Mouse (Mus musculus): ENCODE measurements around the gene Sh3gl3. TPM values are rescaled to one million over a fixed set of nuclear protein-coding genes. Genes with fewer than 3 reads are reported as not detected.

Sh3gl3 gene
- total RNA-seq, 2 experiments from 2014 or later, result 0.51 to 0.67 TPM

DNA sequence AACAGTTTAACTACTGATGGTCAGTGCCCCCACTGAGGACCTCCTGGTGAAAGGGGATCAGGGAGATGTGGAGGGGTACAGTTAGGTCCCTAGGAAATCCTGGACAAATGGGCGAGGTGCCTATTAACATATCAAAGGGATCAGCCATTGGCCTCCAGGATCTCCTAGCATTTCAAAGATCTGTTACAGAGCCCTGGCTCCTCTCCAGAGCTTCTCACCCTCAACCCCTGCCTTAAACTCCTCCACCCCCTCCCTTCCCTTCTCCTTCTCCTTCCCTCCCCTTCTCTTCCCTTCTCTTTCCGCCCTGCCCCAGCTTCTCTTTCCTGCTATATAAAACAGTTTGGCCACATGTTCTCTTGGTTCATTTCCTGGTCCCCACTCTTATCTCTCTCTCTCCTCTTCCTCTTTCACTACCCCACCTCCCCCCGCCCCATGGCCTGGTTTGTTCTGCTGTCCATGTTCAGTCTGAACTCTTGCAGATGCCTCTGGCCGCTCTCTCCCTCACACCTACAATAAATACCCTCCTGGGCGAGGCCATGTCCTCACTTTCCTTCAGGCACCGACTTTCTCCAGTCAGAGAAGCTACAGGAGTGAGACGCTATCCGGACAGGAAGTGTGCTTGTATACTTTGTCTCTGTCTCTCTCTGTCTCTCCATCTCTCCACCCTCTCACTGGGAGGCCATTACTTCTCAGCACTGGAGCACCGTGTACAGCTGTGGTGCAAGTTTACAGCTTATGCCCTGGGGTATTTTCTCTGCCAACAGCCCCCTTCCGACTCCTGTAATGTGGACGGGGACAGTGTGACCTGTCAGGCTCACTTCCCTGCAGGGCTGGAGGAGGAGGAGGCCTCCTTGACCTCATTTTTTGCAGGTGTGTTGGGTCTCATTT, 60.6 kb downstream of the Sh3gl3 start:
- DNase-seq, result no peak
- intact Hi-C loops (cut with DNase I), result no loop called here

DNA sequence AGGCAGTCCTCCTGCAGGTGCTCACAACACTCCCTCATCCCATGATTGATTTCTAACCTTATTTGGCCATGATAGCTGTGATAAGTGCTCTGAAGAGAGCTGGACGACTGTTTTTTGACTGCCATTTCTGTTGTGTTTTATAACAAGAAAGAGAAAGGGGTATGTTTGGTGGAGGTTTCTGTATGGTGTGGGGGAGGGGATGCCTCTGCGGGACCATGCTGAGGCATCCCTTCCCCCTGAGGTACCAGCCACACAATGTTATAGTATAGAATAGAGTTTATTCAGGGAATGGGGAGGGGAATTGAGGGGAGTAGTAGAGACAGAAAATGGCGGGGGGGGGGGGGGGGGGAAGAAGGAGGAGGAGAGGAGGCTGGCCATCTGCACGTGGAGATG, 61.3 kb downstream of the Sh3gl3 start:
- intact Hi-C loops (cut with DNase I), result no loop called here
- no peak for DNase-seq

DNA sequence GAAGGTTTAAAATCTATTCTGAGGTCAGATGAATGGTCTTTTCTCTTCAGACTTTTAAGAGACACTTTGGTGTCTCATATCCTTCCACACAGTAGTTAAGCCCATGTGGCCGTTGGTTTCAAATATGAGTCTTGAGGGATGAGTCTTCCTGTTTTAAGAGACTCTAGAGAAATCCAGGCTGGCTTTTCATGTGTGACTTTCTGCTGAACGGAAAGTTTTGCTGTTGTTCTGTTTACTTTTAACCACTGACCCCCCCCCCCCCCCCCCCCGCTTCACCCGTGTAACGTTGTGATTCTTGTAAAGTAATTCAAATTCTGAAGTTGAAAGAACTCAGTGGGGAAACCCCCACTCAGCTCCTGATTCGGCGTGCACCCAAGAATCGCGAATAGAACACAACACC, 61.8 kb downstream of the Sh3gl3 start:
- DNase-seq, result no peak
- intact Hi-C loops (cut with DNase I), result no loop called here

DNA sequence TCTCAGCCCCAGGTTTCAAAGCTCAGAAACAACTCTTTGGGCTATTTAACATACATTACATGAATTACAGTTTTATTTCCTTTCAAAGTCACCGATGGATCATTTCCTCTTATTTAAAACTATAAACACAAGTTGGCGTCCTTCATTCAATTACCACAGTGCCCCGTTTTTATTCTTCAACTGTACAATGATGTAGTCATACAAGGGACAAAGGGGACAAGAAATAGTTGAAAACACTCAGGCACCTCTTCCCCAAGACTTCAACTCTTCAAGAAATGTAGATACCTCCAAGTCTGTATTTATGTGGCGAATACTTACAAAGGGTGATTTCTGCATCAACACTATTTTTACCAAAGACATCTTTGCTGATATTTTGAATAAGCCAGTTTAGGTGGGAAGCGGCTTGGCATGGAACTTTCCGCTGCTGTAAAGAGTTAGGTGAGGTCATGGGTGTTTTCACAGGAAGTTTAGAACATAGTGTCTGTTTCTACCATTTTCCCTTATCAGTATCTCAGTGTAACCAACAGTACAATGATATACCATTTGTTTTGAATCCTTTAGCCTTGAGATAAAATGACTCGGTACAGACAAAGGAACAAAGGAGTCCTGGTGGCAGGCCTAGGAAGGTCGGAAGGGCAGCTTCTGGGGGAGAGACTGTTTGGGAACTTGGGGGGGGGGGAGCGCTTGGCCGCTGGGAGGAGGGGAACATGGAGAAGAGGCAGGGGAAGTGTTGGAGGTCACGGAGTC, 62.7 kb downstream of the Sh3gl3 start:
- intact Hi-C loops (cut with DNase I), result no loop called here
- no peak for DNase-seq

DNA sequence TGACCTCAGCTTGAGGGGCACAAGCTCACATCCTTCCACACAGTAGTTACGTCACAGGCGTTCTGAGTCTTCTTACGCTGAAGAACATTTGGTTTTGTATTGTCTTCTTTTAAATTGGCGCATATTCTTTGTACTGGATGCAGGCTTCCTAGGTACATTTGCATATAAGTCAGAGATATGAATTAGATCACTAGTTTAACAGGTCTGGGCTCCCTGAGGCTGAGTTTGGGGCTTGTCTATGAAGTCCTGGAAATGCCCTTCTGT, 63.2 kb downstream of the Sh3gl3 start:
- DNase-seq, result no peak
- intact Hi-C loops (cut with DNase I), result no loop called here

DNA sequence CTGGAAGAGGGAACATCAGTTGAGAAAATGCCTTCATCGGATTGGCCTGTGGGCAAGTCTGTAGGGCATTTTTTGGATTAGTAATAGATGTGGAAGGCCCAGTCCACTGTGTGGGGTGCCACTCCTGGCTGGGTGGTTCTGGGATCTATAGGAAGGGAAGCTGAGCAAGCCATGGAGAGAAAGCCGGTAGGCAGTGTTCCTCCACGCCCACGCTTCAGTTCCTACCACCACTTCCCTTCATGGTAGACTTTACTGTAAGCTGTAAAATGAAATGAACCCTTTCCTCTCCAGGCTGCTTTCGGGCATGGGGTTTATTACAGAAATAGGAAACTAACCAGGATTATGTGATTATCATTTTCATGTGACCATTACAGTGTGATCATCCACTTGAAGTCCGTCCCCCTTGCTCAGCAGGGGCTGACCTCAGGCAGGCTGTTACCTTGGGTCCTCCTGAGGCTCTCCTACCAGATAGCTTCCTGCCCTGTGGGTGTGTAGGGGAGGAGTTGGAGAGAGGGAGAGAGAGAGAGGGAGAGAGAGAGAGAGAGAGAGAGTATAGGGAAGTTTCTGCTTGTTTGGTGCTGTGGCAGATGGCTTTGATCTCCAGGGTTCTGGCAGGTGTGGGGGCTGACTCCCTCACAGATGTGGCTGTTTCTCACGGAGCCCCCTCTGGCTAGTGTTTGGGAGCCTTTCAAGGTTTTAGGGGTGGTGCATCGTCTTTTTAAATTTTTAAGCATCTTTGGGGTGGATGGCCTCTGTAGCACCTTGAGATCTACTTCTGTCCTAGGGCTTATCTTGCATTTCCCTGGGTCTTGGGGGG, 67.0 kb downstream of the Sh3gl3 start:
- DNase-seq, result no peak
- intact Hi-C loops (cut with DNase I), result no loop called here

DNA sequence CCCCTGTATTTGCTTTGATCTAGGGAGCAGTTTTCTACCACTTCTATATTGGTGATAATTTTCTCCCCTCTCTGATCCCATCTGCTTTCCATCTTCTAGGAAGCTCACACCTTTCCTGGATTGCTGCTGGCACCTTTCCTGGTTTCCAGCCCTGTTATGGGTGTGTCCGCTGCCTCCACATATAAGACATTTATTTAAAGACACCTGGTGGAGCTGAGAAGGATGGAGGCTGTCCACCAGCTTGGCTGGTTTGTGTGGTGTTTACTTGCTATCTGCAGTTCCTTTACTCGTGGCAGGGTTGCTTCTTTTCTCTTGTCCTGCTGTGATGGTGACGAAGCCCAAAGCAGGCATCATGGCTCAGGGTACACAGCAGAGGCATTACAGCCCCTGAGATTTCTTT, 71.1 kb downstream of the Sh3gl3 start:
- no peak for DNase-seq
- intact Hi-C loops (cut with DNase I), result no loop called here

DNA sequence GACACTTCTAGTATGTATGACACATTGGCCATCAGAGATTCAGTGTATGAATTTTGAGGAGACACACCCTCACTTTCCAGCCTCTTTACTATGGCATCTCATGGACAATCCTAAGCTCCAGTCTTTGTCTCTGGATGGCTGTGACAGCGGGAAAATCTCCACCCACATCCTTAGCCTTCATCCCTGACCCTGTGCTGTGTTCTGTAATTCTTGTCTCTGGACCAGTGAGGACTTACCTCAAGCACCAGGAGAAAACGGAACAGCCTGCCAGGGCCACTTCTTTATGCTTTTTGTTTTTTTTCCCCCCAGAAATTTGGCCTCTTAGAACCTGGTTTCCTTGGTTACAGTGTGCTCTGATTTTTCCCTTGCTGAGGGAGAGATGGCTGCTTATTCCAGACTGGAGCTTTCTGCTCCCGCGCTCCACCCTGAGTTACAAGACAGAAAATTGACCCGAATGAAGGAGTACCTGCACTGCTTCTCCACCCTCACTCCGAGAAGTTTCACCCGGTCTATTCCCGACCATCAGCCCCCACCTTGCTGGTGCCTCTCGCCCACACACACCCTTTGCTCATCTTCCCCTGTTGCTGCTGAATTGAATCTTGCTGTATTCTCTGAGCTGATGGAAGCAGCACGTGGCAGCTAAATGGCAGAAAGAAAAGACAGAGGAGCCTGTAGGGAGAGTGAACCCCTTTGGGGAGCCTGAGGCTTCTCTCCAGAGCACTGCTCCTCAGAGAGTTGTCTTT, 75.5 kb downstream of the Sh3gl3 start:
- no peak for DNase-seq
- intact Hi-C loops (cut with DNase I), result no loop called here

DNA sequence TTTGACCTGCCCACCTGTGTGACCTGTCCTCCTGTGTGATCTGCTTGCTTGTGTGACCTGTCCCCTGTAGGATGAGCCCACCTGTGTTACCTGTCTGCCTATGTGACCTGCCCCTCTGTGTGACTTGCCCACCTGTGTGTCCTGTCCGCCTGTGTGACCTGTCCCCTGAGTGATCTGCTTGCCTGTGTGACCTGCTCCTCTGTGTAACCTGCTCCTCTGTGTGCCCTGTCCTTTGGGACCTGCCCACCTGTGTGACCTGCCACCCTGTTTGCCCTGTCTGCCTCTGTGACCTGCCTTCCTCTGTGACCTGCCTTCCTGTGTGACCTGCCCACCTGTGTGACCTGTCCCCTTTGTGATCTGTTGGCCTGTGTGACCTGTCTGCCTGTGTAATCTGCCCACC, 79.7 kb downstream of the Sh3gl3 start:
- DNase-seq, result no peak
- intact Hi-C loops (cut with DNase I), result no loop called here

DNA sequence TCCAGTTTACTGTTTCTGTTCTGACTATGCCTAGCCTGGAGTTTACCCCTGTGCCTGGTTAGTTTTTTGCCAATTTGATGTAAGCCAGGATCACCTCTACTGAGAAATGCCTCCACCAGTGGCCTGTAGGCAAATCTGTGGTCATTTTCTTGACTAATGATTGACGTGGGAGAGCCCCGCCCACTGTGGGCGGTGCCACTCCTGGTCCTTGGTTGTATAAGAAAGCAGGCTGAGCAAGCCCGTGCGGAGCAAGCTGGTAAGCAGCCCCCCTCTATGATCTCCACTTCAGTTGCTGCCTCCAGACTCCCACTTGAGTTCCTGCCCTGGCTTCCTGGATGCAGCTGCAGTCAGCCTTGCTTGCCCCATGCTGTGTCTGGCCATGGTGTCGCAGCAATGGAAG, 83.3 kb downstream of the Sh3gl3 start:
- no peak for DNase-seq
- intact Hi-C loops (cut with DNase I), result no loop called here

DNA sequence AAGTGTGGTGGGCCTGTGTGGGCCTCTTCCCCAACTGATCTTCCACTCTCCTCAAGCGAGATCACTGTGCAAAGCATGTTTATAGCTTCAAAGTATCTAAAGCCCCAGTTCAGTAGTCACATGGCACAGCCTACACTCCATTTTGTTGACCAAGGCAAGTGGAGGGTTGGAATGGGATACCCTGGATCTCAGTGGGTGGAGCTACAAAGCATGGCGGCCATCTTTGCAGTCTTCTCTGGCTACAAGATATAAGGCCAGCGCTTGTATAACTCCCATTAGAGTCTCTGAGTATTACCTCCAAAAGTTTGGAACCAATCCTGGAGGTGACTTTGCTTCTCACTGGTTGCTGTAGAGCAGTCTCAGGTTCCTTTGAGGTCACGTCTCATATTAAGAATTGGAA, 83.9 kb downstream of the Sh3gl3 start:
- intact Hi-C loops (cut with DNase I), result no loop called here
- no peak for DNase-seq

DNA sequence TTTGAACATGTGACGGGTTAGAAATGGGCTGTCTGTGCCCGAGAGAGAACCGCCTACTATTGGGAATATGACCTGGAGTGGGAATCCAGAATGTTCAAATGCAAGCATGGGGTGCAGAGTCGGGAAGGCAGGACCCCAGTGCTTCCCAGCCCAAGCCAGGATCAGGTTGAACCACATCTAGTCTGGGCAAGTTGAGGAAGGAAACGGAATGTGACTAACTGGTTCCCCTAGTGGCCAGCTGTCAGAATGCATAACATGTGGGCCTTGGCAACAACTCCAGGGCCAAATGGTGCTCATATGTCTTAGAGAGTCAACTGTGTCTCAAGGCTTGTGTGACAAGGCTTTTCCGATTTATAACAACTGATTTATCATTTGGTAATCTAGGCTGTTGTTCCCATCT, 86.6 kb downstream of the Sh3gl3 start:
- intact Hi-C loops (cut with DNase I), result loop anchor here (10.0 kb wide), 1 partner anchor 465 kb away; no protein-coding TSS in a partner anchor
- peak in 1 of 2 experiments; percentile 18 for DNase-seq

DNA sequence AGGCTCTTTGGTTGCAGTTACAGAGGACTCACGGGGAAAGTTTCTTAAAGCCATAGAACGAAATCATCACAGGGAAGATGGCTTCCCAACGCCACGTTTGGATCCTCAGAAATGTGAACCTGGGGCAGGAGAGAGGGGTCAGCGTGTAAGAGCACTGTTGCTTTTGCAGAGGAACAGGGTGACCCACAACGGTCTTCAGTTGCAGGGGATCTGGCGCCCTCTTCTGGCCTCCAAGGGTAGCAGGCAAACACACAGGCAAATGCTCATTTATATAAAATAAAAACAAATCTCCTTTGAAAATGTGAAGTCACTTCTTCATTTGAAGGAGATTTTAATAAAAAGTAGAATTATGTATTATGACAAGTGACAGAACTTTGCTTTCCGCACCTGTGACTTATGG, 89.5 kb downstream of the Sh3gl3 start:
- intact Hi-C loops (cut with DNase I), result loop anchor here (2.0 to 10.0 kb wide), 3 partner anchors 142 to 468 kb away; no protein-coding TSS in a partner anchor

DNA sequence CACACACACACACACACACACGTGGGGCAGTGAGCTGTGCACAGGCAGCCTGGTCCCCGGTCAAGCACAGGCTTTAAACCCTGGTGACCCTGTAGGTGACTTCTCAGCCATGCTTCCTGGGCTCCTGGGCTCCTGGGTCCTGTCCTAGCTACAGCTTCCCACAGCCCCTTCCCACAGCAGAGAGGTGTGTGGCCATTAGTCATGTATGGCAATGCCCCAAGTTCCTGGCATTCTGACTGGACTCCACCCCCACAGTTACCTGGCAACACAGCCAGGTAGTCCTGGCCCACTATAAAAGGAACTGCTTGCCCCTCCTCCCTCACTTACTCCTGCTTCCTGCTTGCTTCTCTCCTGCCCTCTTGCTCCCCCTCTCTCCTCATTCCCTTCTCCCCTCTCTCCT, 90.5 kb downstream of the Sh3gl3 start:
- intact Hi-C loops (cut with DNase I), result loop anchor here (10.0 kb wide), 1 partner anchor 469 kb away; no protein-coding TSS in a partner anchor
- DNase-seq, result no peak

More for the DNA sequence above, 89.5 kb downstream of the Sh3gl3 start:
- DNase-seq, result peak; percentile 60 to 68

DNA sequence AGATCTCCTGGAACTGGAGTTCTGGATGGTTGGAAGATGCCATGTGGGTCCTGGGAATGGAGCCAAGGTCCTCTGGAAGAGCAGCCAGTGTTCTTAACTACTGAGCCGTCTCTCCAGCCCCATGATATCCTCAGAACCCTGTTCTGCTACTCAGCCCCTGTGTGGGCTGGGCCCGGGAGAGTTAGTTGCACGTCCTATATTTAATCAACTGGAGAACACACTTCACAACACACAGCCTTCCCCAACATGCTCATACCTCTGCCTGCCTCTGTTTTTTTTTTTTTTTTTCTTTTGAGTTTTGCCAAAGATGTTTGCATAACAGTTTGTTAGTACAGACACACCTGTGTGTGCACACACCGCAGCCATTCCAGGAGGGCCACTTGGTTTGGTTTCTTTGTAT, 91.7 kb downstream of the Sh3gl3 start:
- intact Hi-C loops (cut with DNase I), result loop anchor here (10.0 kb wide), 1 partner anchor 471 kb away; no protein-coding TSS in a partner anchor

DNA sequence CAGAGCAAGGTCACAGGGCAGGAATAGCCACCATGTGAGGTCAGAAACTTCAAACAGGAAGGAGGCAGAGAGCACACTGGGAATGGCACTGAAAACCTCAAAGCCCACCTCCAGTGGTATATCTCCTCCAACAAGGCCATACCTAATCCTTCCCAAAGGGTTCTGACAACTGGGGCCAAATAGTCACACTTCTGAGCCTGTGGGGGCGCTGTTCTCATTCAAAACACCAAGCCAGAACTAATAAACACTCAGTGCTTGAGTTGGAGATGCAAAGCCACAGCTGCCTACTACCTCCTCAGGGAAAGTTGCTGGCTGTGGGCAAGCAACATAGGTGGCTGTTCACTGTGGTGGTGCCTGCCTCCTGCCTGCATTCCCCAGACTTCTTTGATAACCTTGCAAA, 96.3 kb downstream of the Sh3gl3 start:
- intact Hi-C loops (cut with DNase I), result loop anchor here (10.0 kb wide), 1 partner anchor 475 kb away; no protein-coding TSS in a partner anchor
- no peak for DNase-seq

More for the DNA sequence above, 91.7 kb downstream of the Sh3gl3 start:
- no peak for DNase-seq

DNA sequence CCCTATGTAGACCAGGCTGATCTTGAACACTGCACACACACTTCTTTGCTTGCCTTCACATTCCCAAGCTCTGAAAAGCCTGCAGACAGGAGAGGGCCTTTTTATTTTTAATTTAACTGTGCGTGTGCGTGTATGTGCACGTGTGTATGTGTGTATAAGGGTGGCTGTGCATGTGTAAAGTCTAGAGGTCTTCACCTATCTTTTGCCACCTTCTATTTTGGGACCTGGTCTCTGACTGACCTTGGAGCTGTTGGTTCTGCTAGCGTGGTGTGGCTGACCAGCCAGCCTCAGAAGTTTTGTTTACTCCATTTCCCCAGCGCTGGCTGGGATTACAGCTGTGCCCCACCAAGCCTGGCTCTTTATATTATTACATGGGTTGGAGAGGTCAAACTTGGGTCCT, 98.1 kb downstream of the Sh3gl3 start:
- intact Hi-C loops (cut with DNase I), result loop anchor here (2.0 kb wide), 1 partner anchor 313 kb away; no protein-coding TSS in a partner anchor
- no peak for DNase-seq

DNA sequence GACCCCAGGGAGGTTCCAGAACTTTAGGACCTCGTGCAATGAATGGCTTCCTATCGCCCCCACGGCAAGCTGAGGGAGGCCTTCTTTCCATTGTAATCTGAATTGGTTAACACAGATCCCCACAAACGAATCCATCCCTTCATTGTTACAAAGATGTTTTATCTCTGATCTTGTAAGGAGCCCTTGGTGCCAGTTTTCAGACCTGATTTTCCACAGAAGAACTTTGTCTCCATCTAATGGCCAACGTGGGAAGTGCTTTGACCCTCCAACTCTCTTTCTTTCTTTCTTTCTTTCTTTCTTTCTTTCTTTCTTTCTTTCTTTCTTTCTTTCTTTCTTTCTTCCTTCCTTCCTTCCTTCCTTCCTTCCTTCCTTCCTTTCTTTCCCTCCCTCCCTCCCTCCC, 99.2 kb downstream of the Sh3gl3 start:
- DNase-seq, result peak; percentile 36 to 38
- intact Hi-C loops (cut with DNase I), result loop anchor here (1.0 to 2.0 kb wide), 2 partner anchors 152 to 314 kb away; no protein-coding TSS in a partner anchor

DNA sequence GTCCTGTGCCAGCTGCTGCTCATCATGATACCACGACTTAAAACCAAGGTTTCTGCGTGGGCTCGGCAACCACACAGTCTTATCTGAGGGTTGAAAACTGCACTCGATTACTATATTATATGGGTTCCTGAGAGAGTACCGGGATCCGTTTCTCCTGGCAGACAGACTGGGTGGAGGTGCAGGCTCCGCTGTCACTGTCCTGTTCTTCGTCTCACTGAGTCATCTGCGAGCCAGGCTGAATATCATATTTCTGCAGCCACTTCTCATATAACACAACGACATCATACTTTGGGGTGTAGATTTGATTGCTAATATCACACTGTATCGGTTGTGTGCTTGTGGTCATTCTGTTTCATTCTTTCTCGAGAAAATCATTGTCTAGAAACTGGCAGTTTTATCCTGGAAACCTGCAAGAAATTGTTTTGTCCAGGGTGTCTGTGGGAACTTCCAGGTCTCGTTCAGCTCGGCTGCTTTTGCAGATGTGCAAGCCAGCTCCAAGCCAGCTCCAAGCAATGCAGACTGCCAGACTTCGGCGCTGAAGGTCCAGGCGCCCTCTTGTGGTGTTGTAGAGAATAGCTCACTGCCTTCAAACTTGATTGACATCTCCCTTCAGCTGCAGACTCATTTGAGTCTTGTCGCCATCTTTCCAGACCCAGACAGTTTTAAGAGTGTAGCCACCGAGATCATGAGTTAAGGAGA, 100.5 kb downstream of the Sh3gl3 start:
- intact Hi-C loops (cut with DNase I), result no loop called here
- DNase-seq, result peak; percentile 59 to 60

All from heart, postnatal 36 days (tissue).